Mouse (Mus musculus): ENCODE data around the gene Cfap54. TPM values are rescaled to one million over a fixed set of nuclear protein-coding genes. Genes with fewer than 3 reads are reported as not detected.

The Cfap54 gene
- total RNA-seq, 2 experiments from 2014 or later: 1.5 to 2.1 TPM

GRCm38 (mm10) chr10:93063576-93063975, 17.8 kb downstream of the Cfap54 start:
- ATAC-seq (replicated peaks; ENCODE audit: poor library complexity): peak; percentile 94

DNA sequence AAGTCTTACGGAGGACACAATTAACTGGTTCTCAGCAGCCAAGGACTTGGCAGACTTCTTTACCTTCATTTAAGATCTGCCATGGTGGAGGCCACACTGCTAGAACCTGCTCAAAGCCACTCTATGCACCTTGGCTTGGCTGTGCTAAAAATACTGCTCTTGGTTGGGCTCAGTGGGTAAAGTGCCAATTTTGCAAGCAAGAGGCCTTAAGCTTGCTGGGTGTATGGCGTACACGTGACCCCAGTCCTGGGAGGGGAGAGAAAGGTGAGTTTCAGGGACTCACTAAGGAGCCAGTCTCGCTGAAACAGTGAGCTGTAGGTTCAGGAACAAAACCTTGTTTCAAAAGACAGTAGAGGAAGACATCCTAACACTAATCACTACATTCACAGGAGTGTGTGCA, 19.0 kb downstream of the Cfap54 start:
- ATAC-seq (replicated peaks; ENCODE audit: poor library complexity): no peak

DNA sequence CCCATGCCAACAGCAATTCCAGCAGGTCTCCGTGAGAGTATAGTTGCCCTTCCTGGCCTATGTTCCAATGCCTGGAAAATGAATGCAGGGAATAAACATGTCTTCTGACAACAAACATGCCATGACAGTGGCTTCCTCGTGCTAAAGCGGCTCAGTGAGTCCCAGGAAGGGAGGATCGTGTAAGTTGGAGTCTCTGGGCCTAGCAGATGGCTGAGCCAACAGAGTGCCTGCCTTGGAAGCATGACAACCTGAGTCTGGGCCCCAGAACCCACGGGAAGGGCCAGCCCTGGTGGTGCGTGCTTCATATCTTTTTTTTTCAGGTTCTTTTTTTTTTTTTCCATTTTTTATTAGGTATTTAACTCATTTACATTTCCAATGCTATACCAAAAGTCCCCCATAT, 27.6 kb downstream of the Cfap54 start:
- ATAC-seq (replicated peaks; ENCODE audit: poor library complexity): no peak

- ATAC-seq (replicated peaks; ENCODE audit: poor library complexity): no peak
Measured at GRCm38 (mm10) chr10:93053315-93053714, 28.1 kb downstream of the Cfap54 start.

DNA sequence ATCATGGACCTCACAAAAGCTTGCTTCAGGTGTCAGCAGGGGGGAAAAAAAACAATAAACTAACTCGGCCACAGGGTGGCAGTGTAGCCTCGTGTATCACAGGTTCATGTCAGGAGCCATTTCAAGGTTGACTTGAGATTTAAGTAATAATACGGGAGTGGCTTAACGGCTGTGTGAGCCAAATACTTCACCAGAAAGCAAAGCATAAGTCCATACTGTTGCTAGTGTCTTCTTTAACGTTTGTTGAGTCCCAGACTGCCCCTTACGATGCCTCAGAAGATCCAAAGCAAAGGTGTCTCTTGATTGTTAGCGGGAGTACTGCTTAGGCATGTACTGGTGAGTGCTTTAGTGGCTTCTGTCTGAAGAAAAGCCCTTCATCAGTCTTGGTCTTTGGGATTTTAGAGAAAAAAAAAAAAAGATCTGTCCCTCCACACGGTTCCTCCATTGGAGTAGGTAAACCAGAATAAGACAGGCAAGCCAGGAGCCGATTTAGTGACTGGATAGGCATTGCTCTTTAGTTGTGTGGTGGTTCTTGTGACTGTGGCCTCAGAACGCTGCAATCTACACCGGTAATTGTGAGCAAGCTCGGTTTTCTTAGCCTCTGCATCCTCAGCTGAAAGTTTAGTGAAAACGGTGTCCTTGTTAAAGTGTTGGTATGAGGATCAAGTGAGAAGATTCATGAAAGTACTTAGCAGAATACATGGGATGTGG, 30.2 kb downstream of the Cfap54 start:
- peak; percentile 99 for ATAC-seq (replicated peaks; ENCODE audit: poor library complexity)

GRCm38 (mm10) chr10:93050571-93050970, 30.8 kb downstream of the Cfap54 start:
- no peak for ATAC-seq (replicated peaks; ENCODE audit: poor library complexity)

DNA sequence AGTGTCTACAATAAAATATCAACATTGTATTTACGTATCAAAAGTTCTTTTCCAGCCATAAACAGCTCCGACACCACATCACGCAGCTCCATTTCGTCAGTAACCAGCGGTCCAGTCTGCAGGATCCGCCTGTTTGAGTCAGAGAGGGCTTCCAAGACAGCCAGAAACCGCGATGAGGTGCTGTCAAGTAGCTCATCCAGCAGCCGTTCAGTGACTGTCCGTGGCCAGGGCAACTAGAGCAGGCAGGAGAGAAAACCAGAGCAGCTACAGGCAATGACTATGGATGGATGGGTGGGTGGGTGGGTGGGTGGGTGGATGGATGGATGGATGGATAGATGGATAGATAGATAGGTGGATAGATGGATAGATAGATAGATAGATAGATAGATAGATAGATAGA, 38.2 kb downstream of the Cfap54 start:
- ATAC-seq (replicated peaks; ENCODE audit: poor library complexity): peak; percentile 81

DNA sequence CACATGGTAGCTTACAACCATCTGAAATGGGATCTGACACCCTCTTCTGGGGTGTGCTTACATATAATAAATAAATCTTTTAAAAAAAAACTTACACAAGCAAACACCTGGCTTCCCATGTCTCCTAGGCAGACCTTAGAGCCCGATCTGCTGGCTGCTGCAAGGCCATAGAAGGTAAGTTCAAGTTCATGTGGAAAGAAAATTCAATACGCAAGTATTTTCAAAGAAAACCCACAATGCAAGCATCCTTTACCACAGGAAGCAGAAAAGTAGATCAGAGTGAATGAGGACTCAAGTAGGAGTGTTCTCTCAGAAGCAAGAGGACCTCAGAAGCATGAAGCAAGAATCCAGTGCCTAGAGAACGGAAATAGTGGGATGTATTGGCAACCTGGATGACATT, 39.6 kb downstream of the Cfap54 start:
- no peak for ATAC-seq (replicated peaks; ENCODE audit: poor library complexity)

- ATAC-seq (replicated peaks; ENCODE audit: poor library complexity): no peak
Measured at GRCm38 (mm10) chr10:93041392-93041791, 40.0 kb downstream of the Cfap54 start.

DNA sequence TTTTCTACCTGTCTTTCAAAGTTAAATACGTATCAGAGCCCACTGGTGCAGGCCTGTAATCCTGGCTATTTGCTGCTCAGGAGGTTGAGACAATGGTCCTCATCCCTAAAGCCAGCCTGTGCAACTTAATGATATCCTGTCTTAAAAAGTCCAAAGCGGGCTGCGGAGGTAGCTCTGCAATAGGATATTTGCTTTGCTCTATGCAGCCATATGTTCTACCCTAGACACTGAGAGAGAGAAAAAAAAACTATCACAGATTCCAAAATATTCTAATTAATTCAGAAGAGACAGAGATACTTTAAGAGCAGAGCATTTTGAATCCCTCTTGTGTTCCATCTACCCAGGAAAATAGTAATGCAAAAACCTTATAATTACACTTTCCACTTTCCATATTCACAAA, 44.9 kb downstream of the Cfap54 start:
- ATAC-seq (replicated peaks; ENCODE audit: poor library complexity): no peak

GRCm38 (mm10) chr10:93035489-93035888, 45.9 kb downstream of the Cfap54 start:
- no peak for ATAC-seq (replicated peaks; ENCODE audit: poor library complexity)

DNA sequence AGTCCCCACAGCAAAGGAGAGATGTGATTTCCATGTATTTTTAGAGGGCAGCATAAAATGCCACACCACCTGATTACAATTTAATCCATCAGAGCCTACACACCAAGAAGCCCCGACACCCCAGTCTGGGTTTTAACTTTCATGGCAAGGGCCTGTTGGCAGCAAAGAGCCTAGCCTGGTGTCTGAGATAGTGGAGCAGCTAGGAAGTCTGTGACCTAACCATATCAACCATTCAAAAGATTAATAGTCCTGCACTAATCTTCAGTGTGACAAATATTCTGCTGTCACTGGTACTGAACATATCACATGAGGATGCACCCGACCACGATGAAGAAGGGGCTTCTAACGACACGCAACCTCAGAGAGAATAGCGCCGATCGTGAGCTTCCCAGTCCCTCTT, 58.1 kb downstream of the Cfap54 start:
- ATAC-seq (replicated peaks; ENCODE audit: poor library complexity): peak; percentile 56

- peak; percentile 83 for ATAC-seq (replicated peaks; ENCODE audit: poor library complexity)
Measured at GRCm38 (mm10) chr10:93014059-93014795, 67.2 kb downstream of the Cfap54 start.

DNA sequence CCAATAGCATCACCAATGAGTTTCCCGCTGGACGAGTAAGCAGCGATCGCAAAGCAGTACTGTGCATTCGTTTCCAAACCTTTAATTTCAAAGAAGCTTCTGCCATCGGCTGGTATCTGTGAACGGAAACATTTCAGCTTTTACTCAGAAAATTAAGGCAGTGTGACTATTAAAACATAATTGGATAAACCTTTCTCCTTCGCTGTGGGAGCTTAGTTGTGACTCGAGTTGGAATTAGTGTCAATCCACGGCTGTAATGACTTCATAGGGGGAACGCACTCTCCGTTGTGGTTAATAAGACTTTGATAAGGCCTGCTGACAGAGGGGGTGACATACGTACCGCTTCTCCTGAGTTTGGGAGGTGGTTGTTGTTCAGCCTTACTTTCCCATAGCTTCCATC, 70.3 kb downstream of the Cfap54 start:
- no peak for ATAC-seq (replicated peaks; ENCODE audit: poor library complexity)

- ATAC-seq (replicated peaks; ENCODE audit: poor library complexity): no peak
Measured at GRCm38 (mm10) chr10:93006970-93007369, 74.4 kb downstream of the Cfap54 start.

DNA sequence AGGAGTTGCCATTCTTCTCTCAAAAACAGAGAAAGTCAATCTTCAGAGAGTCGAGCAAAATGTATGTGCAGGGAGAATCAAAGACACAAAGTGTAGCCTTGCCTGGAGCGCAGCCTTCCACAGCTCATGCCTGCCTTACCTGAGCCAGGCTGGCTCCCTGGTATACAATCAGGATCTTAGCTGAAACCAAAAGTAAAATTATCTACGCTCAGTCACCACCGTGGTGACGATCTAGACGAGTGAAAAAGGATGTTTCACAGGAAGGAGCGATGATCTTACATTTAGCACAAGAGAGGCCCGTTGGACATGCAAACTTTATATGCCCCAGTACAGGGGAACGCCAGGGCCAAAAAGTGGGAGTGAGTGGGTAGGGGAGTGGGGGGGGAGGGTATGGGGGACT, 75.0 kb downstream of the Cfap54 start:
- ATAC-seq (replicated peaks; ENCODE audit: poor library complexity): no peak

DNA sequence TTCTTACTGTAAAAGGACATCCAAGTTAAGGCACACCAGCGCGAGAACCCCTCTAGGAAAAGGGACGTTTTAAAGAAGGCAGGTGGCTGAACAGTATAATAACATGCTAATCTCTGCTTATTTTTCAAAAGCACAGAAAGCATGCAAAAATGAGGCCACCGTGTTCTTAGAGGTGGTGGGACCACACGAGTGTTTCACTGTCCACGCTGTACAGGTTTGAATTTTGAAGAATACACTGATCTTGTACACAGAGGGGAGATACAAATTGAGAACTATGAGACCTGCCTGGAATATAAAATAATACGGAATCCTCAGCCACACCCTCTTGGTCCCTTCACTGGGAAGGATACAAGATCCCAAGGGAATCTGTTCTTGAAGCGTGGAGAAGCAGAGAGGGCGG, 82.9 kb downstream of the Cfap54 start:
- no peak for ATAC-seq (replicated peaks; ENCODE audit: poor library complexity)

DNA sequence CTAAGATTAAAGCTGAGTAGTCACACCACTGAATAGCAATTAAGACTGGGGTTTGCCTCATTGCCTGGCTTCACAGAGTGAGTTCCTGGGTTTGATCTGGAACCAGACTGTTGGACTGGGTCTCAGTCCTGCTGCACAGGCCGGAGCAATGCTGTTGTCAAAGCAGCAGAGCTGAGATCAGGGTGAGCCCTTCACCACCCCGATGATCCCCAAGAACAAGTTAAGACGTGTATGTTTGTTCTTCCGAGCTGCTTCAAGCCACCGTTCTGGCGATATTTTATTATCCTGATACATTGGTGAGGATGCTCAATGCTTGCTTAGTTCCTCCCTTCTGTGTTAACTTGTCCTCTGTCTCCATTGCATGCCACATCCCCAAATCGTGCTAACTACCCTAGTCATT, 86.2 kb downstream of the Cfap54 start:
- ATAC-seq (replicated peaks; ENCODE audit: poor library complexity): no peak

- no peak for ATAC-seq (replicated peaks; ENCODE audit: poor library complexity)
Measured at GRCm38 (mm10) chr10:92994340-92994739, 87.1 kb downstream of the Cfap54 start.

DNA sequence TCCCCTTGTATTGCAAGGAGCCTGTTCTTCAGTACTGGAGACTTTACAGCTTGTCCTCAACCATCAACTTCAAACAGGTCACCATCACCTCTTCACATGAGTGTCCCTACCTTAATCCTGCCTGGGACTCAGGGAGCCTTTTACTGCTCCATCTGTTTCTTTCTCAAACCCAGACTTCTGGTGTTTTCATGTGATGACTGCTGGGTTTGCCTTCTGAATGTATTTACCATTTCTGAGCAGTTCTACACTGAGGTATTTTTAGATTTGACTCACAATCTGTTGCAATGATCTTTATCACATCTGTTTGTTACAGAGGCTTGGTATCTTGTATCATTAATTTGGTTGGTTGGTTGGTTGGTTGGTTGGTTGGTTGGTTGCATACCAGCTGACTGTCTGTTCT, 88.9 kb downstream of the Cfap54 start:
- ATAC-seq (replicated peaks; ENCODE audit: poor library complexity): no peak

GRCm38 (mm10) chr10:92990576-92990975, 90.8 kb downstream of the Cfap54 start:
- ATAC-seq (replicated peaks; ENCODE audit: poor library complexity): no peak

DNA sequence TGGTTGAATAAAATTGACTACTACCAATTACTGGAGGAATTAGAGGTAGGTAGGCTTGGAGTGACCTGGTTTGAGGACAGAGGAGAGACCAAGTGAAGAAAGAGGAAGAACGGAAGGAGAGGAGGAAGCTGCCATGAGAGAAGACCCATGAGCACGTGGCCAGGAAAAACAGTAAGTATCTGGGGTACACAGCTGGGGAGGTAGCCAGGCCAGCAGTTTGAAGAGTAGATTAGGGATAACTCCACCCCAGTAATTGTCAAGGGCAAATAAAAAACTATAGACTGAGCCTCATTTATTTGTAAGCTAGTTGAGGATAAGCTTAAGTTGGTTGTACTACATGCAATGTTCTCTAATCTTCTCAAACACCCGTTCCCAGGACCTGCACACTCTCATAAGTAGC, 116.3 kb downstream of the Cfap54 start:
- no peak for ATAC-seq (replicated peaks; ENCODE audit: poor library complexity)

DNA sequence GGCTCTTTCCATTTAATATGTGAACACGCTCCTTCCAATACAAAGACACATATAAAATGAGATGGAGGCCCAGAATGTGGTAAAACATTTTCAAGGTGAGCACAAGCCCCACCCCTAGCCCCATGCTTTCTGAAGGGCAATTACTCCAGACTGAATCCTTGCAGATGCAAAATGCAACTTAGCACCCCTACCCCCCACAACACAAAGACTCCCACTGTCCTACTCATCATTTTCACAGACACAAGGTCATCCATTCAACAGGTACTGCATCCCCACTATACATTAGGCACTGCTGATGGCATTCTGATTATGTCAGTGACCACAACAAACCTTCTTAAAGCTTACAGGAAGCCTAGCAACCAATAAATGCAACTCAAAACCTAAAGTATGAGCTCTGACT, 131.4 kb downstream of the Cfap54 start:
- ATAC-seq (replicated peaks; ENCODE audit: poor library complexity): no peak

Data from megakaryocyte progenitor cell, adult 5-6 weeks (primary cell).